Mouse (Mus musculus): ENCODE data around the gene Glmn. TPM values are rescaled to one million over a fixed set of nuclear protein-coding genes. Genes with fewer than 3 reads are reported as not detected.

Gene Glmn
- total RNA-seq (2021), result 10 to 100 TPM; 23.7 to 24.1 TPM
- long read RNA-seq, experiment 1, partial matches to known transcripts, result 1 of 6 reads
- long read RNA-seq, experiment 1, other reads (novel, unspliced or antisense), result 1 of 6 reads
- long read RNA-seq, experiment 2, transcript Glmn-201 (19 exons, 2,015 nt), result major isoform, 7 of 13 reads
- long read RNA-seq, experiment 2, partial matches to known transcripts, result 2 of 13 reads
- long read RNA-seq, experiment 2, other reads (novel, unspliced or antisense), result 4 of 13 reads

DNA sequence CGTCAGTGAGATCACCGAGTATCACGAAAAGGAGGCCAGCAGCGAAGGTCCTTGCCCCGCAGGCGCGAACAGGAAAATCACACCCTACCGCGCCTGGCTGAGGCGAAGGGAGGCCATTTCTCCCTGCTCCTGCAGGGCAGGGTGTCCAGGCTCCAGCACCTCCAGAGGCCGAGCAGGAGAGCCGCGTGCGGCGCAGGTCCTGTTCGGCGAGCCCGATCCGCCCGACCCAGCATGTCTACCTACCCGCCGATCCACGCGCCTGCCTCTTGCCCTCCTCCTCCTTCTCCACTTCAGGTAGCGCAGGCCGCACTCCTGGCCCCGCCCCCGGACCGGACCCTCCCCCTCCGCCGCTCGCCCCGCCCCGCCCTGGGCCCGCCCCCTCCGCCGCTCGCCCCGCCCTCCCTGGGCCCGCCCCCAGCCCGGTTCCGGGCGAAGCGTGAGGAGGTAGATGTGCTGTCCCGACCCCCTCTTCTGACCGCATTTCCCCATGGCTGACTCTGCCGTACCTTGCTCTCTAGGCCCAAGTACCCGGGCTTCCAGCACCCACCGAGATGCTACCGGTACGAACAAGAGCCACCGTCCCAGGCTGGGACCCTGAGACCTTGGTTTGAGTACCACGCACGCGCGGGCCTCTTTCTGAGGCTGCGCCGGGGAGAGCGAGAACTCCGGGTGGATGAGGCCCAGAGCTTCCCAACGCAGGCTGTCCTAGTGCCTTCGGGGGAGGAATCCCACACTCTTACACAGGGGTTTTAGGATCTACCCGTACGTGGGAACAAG is at the start of gene Glmn, which contains the start of gene Rpap2:
Gene Glmn, minus strand, starts transcription at position 588 of the 777 bp plus-strand sequence.
Gene Rpap2, plus strand, starts transcription at position 73 of the 777 bp plus-strand sequence.
- DNase-seq (ENCODE audit: low spot score in 2 of 2), result peak; percentile 73 to 85

DNA sequence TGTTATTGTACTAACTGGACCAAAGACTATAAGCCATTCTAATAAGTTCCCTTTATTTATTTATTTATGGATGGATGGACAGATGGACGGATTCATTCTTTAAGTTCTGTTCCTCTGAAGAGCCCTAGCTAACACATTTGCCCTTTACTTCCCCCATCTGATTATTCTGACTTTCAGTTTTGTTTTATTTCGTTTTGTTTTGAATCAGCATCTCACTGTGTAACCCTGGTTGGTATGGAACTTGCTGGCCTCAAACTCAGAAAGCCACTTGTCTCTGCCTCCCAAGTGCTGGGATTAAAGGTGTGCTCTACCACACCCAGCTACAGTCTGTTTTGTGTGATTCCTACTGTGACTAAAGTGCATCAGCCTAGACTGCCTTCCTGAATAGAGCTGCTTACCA is 48.2 kb upstream of the Glmn start:
- DNase-seq (ENCODE audit: low spot score in 2 of 2), result no peak

DNA sequence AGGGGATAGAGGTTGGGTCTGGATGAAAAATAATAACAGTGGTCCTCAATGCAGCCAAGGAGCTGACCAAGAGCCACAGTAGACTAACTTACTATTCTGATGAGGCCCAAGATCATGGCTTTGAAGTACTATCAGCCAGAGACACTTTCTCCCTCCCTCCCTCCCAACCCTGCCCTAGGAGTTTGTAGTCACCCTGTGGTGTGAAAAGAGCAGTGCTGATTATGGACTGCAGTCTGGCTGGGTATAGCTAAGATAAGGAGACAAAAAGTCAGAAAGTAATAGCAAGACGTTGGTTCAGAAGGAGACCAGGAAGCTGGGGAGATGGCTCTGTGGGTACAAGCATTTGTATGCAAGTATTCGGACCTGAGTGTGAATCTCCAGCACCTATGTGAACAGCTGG is 46.9 kb upstream of the Glmn start:
- DNase-seq (ENCODE audit: low spot score in 2 of 2), result no peak

DNA sequence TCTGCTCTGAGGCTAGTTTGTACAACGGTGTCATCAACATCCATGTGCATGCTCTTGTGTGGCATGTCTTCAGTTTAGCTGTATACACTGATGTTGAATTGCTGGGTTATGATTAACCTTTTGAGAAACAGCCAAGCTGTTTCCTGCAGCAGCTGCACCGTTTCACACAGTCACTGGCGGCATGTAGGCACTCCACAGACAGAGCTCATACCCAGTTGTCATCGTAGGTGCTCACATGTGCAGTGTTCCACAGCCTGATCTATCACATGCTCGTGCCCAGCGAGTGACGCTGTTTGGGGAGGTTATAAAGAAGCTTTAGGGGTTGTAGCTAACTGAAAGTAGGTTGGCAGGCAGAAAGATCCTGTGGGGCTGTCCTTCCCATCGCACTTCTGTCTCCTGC is 40.7 kb upstream of the Glmn start:
- no peak for DNase-seq (ENCODE audit: low spot score in 2 of 2)

DNA sequence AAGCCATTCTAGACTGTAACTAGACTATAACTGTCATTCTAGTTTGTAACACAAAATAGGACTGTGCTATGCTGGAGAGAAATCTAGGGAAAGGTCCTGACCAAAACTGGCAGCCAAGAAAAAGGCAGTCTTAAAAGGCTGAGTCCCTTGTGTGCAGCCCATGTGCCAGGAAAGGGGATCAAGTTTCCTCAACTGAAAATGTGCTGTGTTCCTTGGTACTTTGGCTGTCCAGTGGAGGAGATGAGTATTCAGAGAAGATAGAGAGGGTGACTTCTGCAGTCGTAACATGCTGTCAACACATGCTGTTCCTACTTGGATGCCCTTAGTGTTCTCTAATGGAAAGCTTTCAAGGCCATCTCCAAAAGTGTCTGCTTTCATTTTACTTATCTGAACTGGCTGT is 39.4 kb upstream of the Glmn start:
- no peak for DNase-seq (ENCODE audit: low spot score in 2 of 2)

DNA sequence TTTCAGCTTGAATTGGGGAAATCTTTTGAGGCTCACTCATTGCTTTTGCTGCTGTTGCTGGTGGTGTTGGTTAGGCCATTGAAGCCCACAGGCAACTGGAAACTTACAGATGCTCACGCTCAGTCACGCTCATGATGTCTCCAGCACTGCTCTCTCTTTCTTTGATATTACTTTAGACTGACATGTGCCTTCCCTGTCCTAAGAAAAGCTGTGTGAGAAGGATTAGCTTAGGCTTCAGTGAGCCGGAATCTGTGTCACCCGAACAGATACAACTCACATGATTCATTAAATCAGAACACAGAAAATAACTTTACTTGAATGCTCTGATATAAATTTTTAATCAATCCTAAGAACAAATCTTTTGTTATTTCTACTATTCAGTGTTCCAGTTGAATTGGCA is 36.0 kb upstream of the Glmn start:
- DNase-seq (ENCODE audit: low spot score in 2 of 2), result no peak

DNA sequence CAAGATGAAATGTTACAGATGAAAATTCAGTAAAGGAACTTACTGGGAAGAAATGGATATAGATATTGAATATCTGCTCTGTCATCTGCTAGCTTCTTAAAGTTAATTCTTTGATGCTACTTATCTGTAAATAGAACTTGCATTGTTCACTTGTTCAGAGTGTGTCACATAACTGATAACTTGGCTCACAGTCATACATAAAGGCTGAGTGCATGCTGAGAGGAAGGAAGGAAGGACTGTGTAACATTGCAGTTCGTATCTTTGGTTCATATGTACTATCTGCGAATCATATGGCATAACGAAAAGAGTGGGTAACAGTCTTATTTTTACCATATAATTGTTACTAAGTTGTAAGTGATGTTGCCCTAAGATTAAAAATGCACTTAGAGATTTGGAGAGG is 23.6 kb upstream of the Glmn start:
- DNase-seq (ENCODE audit: low spot score in 2 of 2), result no peak

DNA sequence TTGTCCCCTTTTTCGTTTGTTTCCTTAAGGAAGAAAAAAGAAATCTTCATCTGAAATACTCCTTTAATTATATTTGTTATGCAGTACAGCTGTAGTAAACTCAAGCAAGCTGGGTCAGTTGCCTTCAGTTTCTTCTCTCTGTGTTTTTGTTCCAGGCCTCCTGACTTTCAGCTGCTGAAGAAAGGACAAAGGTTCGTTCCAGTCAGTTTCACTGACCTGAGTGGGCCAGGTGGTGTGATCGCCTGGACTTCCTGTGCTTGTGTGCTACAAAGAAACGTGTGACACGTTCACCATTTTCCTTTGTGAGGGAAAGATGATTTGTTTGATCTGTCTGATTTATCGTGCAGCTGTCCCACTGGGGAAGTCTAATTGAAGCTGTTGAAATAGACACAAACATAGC is 20.3 kb upstream of the Glmn start:
- no peak for DNase-seq (ENCODE audit: low spot score in 2 of 2)

DNA sequence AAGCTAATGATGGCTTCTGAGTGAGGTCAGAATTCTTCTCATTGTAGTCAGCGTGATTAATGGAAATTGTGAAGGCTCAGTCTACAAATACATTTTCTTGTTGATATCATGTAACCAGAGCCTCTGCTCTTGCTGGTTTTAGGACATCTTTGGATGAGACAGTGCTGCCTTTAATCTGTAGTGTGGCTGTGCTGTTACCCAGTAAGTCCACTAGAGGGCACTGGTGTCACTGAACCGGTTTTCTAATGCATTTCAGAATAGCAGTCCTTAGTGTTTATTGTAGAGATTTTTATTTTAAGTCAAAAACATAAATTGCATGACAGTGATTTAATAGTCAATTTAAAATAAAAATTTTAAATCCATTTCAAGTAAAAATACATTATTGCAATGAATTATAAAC is 13.5 kb upstream of the Glmn start:
- DNase-seq (ENCODE audit: low spot score in 2 of 2), result peak in 1 of 2 experiments; percentile 19

DNA sequence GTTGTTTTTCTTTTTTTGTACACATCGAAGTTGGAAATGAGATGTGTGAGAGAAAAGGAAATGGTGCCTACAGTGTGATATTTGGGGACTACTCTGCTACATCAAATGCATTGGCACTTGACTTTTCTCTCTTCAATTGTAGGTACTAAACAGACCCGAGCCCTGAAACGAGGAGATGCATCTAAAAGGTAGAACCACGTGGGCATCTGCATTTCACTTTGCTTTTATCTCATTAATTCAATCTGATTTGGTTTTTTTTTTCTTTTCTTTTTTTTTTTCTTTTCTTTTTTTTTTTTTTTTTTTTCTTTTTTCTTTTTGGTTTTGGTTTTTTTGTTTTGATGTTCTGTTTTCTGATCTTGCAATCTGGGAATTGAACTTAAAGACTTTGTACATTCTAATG is 692 bp upstream of the Glmn start:
- DNase-seq (ENCODE audit: low spot score in 2 of 2), result no peak

DNA sequence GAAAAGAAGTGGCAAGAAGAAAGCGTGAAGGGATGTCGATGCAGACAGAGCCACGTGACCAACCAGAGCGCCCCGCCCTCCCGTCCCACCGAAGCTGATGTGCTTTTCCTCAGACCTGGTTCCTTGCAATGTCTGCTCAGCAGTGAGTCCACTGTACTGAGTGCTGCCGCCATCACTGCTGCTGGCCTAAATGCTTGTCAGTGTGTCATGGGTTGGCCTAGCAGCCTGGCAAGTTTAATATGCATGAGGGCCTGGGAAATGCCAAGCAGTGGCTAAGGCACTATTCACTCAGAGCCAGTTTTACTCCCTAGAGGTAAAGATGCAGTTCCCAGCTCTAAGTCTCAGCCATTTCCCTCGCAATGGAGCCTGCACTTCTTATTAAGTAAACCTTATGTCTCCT is 28.5 kb downstream of the Glmn start:
- no peak for DNase-seq (ENCODE audit: low spot score in 2 of 2)

DNA sequence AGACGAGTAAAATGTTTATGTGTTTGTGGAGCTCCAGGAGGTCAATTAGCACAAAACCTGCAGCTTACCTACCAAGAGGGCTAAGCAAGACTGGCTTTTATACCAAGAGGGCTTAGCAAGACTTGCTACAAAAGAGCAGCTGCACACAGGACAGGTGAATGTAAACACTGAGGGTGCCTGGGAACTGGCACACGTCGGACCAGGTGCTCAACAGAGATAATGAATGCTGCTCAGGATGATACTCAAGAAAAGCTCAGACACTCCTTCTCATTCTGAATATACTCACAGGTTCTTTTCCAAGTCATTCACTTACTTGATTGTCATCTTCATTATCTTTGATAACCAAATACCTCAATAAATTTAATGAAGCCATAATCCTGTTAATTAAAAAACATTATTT is 40.7 kb downstream of the Glmn start:
- no peak for DNase-seq (ENCODE audit: low spot score in 2 of 2)

DNA sequence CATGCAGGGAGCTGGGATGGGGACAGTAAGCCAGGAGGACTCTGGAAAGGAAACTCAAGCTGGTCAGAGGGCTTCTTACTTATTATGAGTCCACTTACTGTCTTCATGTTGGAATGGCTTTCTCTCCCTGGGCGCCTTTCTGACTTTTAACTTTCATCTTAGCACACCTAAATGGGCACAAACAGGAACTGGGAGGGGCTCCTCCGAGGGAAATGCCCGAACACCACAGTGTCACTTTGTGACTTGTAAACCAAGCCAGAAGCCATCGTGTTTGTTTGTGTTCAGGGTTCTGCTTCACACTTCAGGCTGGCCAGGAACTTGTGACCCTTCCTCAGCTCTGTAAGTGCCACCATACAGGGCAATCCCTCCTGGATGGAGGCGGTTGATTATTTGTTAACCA is 43.4 kb downstream of the Glmn start:
- DNase-seq (ENCODE audit: low spot score in 2 of 2), result no peak

DNA sequence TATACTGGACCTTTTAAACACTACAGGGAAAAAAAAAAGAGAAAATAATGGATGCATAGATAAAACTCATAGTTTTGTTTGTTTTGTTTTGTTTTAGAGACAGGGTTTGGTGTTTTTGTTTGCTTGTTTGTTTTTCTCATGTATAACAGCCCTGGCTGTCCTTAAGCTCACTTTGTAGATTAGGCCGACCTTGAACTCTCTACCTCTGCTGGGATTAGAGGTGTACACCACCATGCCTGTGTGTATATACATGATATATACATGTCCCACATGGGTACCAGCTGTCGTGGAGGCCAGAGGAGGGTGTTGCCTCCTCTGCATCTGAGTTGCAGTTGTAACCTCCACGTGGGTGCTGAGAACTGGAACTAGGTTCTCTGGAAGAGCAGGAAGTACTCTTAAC is 49.2 kb downstream of the Glmn start:
- no peak for DNase-seq (ENCODE audit: low spot score in 2 of 2)

DNA sequence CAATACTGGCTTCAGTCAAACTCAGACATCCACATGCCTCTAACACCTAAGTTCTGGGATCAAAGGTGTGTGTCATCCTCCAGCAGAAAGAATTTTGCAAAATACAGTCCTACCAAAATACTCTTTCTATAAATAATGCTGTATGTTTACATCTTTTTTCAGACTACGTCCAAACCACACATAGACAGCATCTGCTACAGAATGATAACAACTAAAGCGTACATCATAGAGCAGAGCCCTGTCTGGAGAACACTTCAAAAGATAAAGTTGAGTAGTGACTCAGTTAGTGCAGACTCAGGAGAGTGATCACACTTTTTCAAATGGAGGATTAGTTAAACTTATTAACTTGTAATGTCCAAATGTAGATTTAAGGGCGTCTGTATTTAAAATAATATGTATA is 49.7 kb downstream of the Glmn start:
- no peak for DNase-seq (ENCODE audit: low spot score in 2 of 2)

DNA sequence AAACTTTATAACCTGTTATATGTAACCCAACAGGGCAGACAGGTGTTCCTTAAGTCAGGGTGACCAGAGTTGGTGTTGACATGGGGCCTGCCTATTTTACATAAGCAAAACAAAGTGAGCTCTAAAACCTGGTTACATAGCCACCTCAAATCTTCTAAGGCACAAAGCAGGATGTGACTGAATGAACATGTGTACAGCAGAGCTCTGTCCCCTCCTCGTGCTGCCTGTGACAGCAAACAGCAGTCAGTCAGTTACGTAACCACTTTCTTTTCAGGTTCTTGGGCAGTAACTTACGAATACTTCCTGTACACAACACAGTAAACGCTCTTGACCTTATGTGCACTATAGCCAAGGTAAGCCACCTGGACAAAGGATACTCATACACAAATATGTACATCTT is 51.8 kb downstream of the Glmn start:
- no peak for DNase-seq (ENCODE audit: low spot score in 2 of 2)

DNA sequence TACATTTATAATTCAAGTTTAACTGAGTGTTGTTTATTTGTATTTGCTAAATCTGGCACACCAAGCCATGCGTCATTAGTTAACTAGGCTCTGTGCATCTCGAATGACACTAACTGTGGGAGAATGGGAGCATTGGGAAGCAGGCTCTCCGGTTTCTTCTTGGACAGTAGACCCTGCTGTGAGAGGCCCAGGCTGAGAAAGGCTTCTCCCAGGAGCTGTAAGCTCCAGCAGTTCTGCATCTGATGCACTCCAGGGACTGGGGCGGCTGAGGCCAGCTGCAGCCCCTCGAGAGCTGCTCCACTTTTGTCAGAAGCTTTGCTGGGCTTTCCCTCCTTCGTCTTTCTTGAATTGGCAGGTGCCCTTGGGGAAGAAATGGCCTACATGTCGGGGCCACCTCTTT is 56.0 kb downstream of the Glmn start:
- DNase-seq (ENCODE audit: low spot score in 2 of 2), result no peak

DNA sequence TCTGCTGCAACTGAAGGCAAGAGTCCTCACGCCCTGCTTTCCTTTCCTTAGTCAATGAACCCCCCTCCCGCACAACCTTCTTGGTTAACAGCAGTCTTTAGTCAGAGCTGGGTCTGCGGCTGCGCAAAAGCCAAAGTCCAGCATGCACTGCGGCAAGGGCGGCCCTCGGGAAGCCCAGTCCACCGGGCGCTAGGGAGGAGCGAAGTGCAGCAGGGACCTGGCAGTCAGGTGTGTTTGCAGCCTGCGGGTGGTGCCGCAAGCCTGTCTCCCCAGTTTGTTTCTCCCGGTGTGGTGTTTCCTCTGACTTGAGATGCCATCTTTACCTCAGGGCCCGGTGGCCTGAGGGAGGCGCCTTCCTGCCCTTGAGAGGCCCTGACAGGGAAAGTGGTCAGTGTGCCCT is 63.1 kb downstream of the Glmn start, which contains the start of gene 1700028K03Rik:
Gene 1700028K03Rik, plus strand, starts transcription at position 129 of the 400 bp plus-strand sequence.
- no peak for DNase-seq (ENCODE audit: low spot score in 2 of 2)

DNA sequence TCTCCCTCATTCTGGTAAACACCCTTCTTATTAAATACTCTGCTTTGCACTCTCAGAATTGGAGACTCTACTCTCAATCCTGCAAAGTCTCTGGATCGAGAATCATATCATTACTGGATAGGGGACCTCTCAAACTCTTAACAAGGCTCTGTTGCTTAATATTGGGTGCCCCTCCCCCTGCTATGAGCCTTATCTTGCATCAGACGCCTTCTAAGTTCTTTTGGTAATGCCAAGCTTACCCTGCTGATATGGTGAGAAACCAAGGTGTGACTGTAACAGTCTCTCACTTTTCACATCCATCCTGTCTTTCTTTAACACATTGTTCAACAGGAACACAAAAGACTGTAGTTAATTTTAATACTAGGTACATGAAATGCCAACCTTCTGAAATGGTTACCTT is 64.1 kb downstream of the Glmn start:
- DNase-seq (ENCODE audit: low spot score in 2 of 2), result no peak

DNA sequence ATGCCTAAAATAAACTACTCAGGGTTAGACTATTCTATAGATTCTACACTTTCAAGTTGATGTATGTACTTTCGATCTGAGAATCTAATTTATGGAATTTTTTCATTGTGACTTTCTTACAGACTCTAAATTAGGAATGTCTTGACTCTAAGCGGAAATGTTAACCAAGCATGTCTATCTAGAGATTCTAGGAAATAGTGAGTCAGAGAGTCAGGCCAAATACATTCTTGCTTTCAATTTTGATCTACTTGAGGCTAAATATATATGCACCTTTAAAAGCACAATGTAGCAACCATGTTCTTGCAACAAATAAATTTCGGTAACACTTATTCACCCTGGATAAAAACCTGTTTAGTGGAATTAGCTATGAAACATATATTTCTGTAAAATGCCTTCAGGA is 68.8 kb downstream of the Glmn start:
- DNase-seq (ENCODE audit: low spot score in 2 of 2), result no peak

DNA sequence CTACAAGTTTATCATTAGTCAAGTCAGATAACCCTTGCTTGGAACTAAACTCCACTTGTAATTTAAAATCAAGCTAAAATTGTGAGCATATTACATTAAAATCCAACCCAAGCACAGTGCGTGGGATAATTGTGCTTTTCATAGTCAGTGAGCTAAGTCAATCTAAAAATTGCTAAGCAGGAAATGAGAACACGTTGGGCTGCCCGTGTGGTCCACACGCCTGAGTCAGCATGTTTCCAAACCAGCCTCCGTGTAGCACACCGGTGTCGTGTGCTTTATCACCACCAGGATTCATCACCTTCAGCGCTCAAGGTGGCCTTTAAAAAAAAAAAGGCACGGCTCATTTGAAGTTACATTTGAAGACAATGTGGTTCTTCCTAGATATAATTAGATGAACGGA is 73.4 kb downstream of the Glmn start:
- DNase-seq (ENCODE audit: low spot score in 2 of 2), result no peak

DNA sequence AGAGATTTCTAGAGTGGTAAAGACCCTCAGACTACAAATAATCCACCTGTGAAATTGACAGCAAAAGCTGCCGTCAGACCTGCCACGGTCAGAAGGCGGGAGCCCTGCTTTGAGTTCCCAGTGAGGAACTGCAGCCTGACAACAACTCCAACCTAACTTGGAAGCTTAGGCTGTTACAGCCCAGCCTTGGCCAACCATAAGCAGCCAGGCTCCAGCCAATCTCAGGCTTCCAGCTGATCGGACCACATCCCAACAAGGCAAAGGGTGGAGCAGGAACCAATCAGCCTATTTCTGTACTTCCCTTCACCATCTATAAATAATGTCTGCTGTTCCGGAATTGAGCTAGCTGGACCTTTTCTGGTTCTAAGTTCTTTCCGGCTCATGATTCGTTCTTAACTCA is 75.8 kb downstream of the Glmn start:
- no peak for DNase-seq (ENCODE audit: low spot score in 2 of 2)

DNA sequence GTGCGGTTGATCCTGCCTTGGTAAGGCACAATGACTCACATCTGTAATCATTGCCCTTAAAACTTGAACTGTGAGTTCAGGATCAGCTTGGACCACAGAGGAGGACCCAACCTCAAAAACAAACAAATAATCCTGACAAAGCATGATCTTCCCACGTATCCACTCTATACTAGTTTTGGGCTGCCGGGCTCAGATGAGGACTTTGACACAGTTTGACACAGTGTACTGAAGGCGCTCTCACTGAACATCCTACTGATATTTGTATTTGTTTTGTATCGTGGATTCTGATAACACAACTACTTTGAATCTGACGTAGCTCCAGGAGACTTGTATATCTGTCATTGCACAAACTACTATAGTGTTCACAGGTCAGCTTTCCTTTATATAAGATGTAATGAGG is 76.3 kb downstream of the Glmn start:
- no peak for DNase-seq (ENCODE audit: low spot score in 2 of 2)

Measured in adrenal gland, postnatal 4 days (tissue).